Mouse (Mus musculus) C2C12 (cell line): ENCODE measurements around the gene Obscn.

Experiments
- CTCF ChIP-seq: IDR thresholded peaks from one replicate; pipeline ENCODE4 v1.5.1; 2011; ENCODE audit not compliant: control insufficient read depth, insufficient read depth, insufficient read length
- FOSL1 ChIP-seq: IDR thresholded peaks from one replicate; pipeline ENCODE4 v1.8.0; 2011; ENCODE audit warnings: mild to moderate bottlenecking, low read length; ENCODE audit not compliant: poor library complexity, insufficient read depth, severe bottlenecking
- MAX ChIP-seq: IDR thresholded peaks from one replicate; pipeline ENCODE4 v1.6.1; 2011; ENCODE audit warnings: mild to moderate bottlenecking, control low read depth
- MYOD1 ChIP-seq: IDR thresholded peaks from one replicate; pipeline ENCODE4 v1.6.1; 2011; ENCODE audit warnings: low read depth; ENCODE audit not compliant: control insufficient read depth, insufficient read length
- MYOG ChIP-seq: IDR thresholded peaks from one replicate; pipeline ENCODE4 v1.6.1; 2011; ENCODE audit not compliant: control insufficient read depth, insufficient read length; ENCODE audit errors: extremely low read depth
- USF1 ChIP-seq: IDR thresholded peaks from one replicate; pipeline ENCODE4 v1.6.1; 2011; ENCODE audit warnings: low read depth, mild to moderate bottlenecking, control low read depth, moderate library complexity

DNA sequence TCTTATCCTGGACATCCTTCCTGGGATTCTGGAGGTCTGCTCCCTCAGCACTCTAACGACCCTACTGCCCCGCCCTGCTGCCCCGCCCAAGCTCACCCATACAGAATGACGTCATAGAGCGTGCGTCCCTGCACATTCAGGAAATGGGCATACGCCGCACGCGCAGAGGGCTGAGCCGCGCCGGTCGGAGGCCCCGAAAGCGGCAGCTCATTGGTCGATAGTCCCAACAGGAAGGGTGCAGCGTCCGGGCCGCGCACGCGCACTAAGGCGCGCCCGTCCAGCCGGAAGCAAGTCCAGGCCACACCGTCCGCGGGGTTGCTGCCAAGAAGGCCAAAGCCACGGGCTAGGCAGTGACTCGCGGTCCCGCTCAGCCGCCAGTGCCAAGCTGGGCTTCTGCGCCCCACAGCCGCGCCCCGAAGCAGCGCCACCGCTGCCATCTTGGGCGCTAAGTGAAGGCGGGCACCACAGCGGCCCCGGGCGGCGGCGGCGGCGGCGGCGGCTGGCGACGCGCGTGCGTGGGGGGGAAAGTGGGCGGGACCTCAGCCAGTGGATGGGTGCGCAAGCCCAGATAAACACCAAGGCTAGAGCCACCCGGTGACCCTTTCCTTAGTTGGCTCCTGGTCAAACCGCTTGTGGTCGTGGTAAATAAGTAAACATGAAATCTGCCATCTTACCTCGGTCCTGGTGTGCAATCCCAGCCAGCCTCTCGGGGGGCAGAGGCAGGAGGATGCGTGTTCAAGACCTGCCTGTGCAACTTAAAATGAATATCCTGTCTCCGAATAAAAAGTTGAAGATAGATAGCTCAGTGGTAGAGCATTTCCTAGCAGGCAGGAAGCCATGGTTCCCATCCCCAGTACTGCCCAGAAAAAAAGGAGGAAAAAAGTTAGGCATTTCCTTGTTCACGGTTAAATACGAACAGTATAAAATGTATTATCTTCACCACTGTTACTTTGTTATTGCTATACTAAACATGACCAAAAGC lies 27.3 kb upstream of the Obscn start, which contains the start of gene Iba57:
- TF ChIP-seq CTCF = peak; percentile 32
- peak; percentile 80 for TF ChIP-seq MAX
- no peak for TF ChIP-seq USF1
- no peak for TF ChIP-seq MYOG
- TF ChIP-seq FOSL1 = no peak
- TF ChIP-seq MYOD1 = no peak
